Mouse (Mus musculus) liver, adult 2 months (tissue): ENCODE data around the gene Gm10717.
"Not testable (repeated sequence)": the region's sequence is repeated elsewhere in the genome, so short reads cannot be mapped to it uniquely, and the experiment has no call there.

ENCODE experiments used
- CTCF ChIP-seq: fragments of 200-500 bp; IDR thresholded peaks from 2 replicates; pipeline ENCODE4 v1.5.1; 2011; ENCODE audit warnings: low read depth, low read length, control low read depth
- POLR2A ChIP-seq: fragments of 200-500 bp; IDR thresholded peaks from 2 replicates; pipeline ENCODE4 v1.6.1; 2011; ENCODE audit warnings: low read length, control low read depth; ENCODE audit not compliant: insufficient read depth; ENCODE audit errors: extremely low read depth

GRCm38 (mm10) chr9:3002794-3003396 is 22.3 kb upstream of the Gm10717 start, which contains the start of gene Gm11168:
- not testable (repeated sequence) for TF ChIP-seq CTCF, POLR2A
